Mouse (Mus musculus) gastrocnemius, adult 8-10 months (tissue): ENCODE results near the gene Gm21858. TPM values are rescaled to one million over a fixed set of nuclear protein-coding genes. Genes with fewer than 3 reads are reported as not detected.
"Not testable (repeated sequence)": the region's sequence is repeated elsewhere in the genome, so short reads cannot be mapped to it uniquely, and the experiment has no call there.

Experiments
- DNase-seq, 2 experiments: peaks; one replicate each; pipeline ENCODE4 v3.0.0; 2022; ENCODE audit warnings: low spot score in 2 of 2
- total RNA-seq, 4 experiments: library from RNA; stranded (reverse); gene quantifications; 2 replicates each; pipeline ENCODE4 v1.2.4; 2022

The Gm21858 gene
- not detected for total RNA-seq

DNA sequence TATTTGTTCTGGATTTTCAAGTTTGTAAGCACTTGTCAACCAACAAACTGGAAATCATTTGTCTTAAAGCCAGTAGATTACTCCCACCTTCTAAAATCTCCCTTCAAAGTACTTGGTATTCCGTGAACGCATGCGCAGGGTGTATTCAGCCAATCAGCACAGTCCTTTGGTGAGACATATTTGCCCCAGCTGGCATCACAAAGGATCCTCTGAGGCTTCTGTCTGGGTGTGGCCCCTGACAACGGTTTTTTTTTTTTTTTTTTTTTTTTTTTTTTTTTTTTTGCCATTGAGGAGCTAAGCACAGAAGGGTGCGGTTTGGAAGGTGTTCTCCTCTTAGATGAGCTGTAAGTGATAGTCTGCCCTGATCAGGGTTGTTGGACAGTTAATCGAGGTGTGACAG, at the start of gene Gm21858:
Gene Gm21858 (plus strand): TSS at position 301 of the 400 bp plus-strand sequence.
- not testable (repeated sequence) for DNase-seq
